Mouse (Mus musculus) intestine, embryonic 16.5 days (tissue): ENCODE results near the gene Kif5a. TPM values are rescaled to one million over a fixed set of nuclear protein-coding genes. Genes with fewer than 3 reads are reported as not detected.

Experiments used
- ATAC-seq: fragments of 200-750 bp; cut with Nextera tagmentation; 2 replicates; pipeline ENCODE4 v1.8.0; 2017; ENCODE audit warnings: moderate TSS enrichment, moderate library complexity
- H3K27ac ChIP-seq: fragments of 300-500 bp; sonication (generic); 2 replicates; pipeline ENCODE4 v1.5.1; 2014; ENCODE audit warnings: mild to moderate bottlenecking, low read length
- H3K27me3 ChIP-seq: fragments of 300-500 bp; sonication (generic); replicated peaks from 2 replicates; pipeline ENCODE4 v1.6.1; 2014; ENCODE audit warnings: low read length, control low read depth, mixed read lengths; ENCODE audit not compliant: control insufficient read depth, insufficient read depth
- H3K36me3 ChIP-seq: fragments of 300-500 bp; sonication (generic); 2 replicates; pipeline ENCODE4 v1.6.1; 2014; ENCODE audit warnings: low read length, control low read depth; ENCODE audit not compliant: control insufficient read depth, insufficient read depth
- H3K4me1 ChIP-seq: fragments of 300-500 bp; sonication (generic); 2 replicates; pipeline ENCODE4 v1.6.1; 2014; ENCODE audit warnings: low read length, control low read depth, mixed read lengths; ENCODE audit not compliant: control insufficient read depth, insufficient read depth
- H3K4me2 ChIP-seq: fragments of 300-500 bp; sonication (generic); 2 replicates; pipeline ENCODE4 v1.6.1; 2014; ENCODE audit warnings: low read depth, low read length, control low read depth
- H3K4me3 ChIP-seq: fragments of 300-500 bp; sonication (generic); 2 replicates; pipeline ENCODE4 v1.5.1; 2014; ENCODE audit warnings: mild to moderate bottlenecking, low read length
- H3K9ac ChIP-seq: fragments of 300-500 bp; sonication (generic); 2 replicates; pipeline ENCODE4 v1.6.1; 2014; ENCODE audit warnings: low read depth, low read length
- H3K9me3 ChIP-seq: fragments of 300-500 bp; sonication (generic); 2 replicates; pipeline ENCODE4 v1.6.1; 2016; ENCODE audit warnings: low read length, control low read depth; ENCODE audit not compliant: control insufficient read depth
- WGBS: fragments of 180-500 bp; shearing (Covaris S2); extraction: QIAGEN DNeasy Blood & Tissue Kit; methylation state at CpG from one replicate; pipeline ENCODE4 v1.1.7; 2014; 5-methylcytosine and 5-hydroxymethylcytosine counted together
- polyA plus RNA-seq: library from polyadenylated mRNA; unstranded; fragments of >200 nt; fragmentation: Nextera tagmentation; extraction: Ambion mirVana; gene quantifications from 2 replicates; pipeline ENCODE4 v1.2.1, GENCODE M21; 2015

The Kif5a gene
- polyA plus RNA-seq, 1 experiment from 2014 or later, result 5.2 TPM

- H3K4me1 ChIP-seq, result peaks cover 29% of the 10 kb centered on the region
- peaks cover 11% of the 10 kb centered on the region; the same call in 1 of the 2 replicates for H3K36me3 ChIP-seq
- H3K27me3 ChIP-seq, result 0 out of 2 replicates have a peak, but pooled peaks cover 7% of the 10 kb centered on the region
- peak; percentile 72 for ATAC-seq
- peak overlapping the region; percentile 72 for H3K4me2 ChIP-seq
- H3K9ac ChIP-seq, result peak overlapping the region; percentile 75
- peak overlapping the region; percentile 89 for H3K27ac ChIP-seq
- H3K9me3 ChIP-seq, result 0 out of 2 replicates have a peak, but pooled peaks cover 4% of the 10 kb centered on the region
- H3K4me3 ChIP-seq, result peak overlapping the region; percentile 65
- under 1% methylated on average over 39 of the region's 46 CpGs for WGBS
Observed at GRCm38 (mm10) chr10:127188465-127189115, 74.6 kb downstream of the Kif5a start.

DNA sequence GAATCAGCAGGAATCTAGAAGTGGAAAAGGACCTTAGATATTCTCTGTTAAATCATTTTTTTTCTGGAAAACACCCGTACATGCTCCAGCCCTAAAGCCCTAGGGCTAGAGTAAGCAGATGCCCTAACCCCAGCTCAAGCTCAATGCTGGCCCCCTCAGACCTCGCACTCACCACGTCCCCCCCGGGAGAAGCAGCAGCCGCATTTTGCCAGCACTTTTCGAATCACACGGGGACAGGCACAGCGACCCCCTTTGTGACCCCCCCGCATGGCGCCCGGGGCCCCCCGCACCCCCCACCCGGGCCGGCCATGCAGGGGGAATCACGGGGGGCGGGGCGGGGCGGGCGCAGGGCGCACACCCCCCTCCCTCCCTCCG is 75.1 kb downstream of the Kif5a start:
- Histone ChIP-seq H3K4me2 (peak overlapping the region; percentile 72), H3K27ac (peak overlapping the region; percentile 89), H3K27me3 (0 out of 2 replicates have a peak, but pooled peaks cover 7% of the 10 kb centered on the region), H3K9me3 (0 out of 2 replicates have a peak, but pooled peaks cover 4% of the 10 kb centered on the region), H3K9ac (peak overlapping the region; percentile 75), H3K4me1 (peaks cover 32% of the 10 kb centered on the region), H3K4me3 (peak overlapping the region; percentile 65), H3K36me3 (peaks cover 10% of the 10 kb centered on the region; the same call in 1 of the 2 replicates)
- 2% methylated on average over 14 of the region's 21 CpGs for WGBS
- ATAC-seq, result 0 out of 2 replicates have a peak, but pooled peaks have one; percentile 0

DNA sequence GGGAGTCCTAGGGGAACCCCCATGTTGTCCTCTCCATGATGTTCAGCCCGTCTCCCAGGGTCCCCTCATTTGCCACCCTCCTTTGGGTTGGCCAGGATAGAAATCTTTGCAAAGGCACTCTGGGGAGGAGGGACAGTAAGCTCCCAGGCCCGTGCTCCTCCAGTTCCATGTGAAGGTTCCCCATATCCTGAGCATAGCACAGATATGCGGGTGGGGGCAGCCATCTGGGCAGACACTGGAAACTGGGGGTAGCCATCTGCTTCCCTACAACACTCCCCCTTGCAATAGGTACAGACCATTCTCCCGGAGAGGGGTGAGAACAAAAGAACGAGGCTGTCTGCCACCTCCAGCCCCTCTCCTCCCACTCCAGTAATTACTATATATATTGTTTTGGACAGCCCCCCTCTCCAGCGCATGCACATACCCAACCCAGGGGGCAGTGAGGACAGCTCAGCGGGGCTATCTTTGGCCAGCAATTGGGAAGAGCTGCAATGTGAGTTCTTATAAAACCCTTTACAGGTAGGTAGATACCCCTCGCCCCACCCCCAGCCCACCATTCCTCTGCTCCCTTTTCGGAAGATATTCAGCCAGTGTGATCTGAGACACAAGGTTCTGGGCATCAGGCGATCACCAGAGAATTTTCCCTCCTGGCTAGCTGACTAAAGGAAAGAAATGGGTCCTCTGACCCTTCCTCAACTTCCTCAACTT is 75.6 kb downstream of the Kif5a start:
- Histone ChIP-seq H3K4me3 (peak overlapping the region; percentile 65), H3K9me3 (0 out of 2 replicates have a peak, but pooled peaks cover 4% of the 10 kb centered on the region), H3K36me3 (peaks cover 6% of the 10 kb centered on the region; the same call in 1 of the 2 replicates), H3K27ac (peak overlapping the region; percentile 89), H3K4me1 (peaks cover 32% of the 10 kb centered on the region), H3K27me3 (0 out of 2 replicates have a peak, but pooled peaks cover 7% of the 10 kb centered on the region), H3K4me2 (peak overlapping the region; percentile 72), H3K9ac (peak overlapping the region; percentile 75)
- 48% methylated on average over 10 of the region's 10 CpGs for WGBS
- ATAC-seq, result no peak

DNA sequence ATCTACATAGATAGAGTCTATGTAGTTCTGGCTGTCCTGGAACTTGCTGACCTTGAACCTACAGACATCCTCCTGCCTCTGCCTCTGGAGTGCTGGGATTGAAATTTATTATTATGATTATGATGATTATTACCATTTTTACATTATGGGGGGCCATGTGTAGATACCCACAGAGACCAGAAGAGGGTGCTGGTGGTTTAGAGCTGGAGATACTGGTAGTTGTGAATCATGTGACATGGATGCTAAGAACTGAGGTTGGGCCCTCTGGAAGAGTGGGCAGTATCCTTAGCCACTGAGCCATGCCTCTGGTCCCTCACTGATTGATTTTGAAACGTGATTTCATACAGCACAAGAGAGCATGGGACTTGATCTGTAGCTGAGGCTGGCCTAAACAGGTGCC is 76.7 kb downstream of the Kif5a start:
- Histone ChIP-seq H3K36me3 (peaks cover 5% of the 10 kb centered on the region; the same call in 1 of the 2 replicates), H3K9me3 (0 out of 2 replicates have a peak, but pooled peaks cover 4% of the 10 kb centered on the region), H3K27ac (no peak overlapping the region), H3K4me2 (no peak overlapping the region), H3K27me3 (peaks cover 11% of the 10 kb centered on the region; the same call in 1 of the 2 replicates), H3K9ac (no peak overlapping the region), H3K4me1 (peaks cover 32% of the 10 kb centered on the region), H3K4me3 (no peak overlapping the region)
- 86% methylated on average over 1 of the region's 1 CpGs for WGBS
- ATAC-seq, result no peak

DNA sequence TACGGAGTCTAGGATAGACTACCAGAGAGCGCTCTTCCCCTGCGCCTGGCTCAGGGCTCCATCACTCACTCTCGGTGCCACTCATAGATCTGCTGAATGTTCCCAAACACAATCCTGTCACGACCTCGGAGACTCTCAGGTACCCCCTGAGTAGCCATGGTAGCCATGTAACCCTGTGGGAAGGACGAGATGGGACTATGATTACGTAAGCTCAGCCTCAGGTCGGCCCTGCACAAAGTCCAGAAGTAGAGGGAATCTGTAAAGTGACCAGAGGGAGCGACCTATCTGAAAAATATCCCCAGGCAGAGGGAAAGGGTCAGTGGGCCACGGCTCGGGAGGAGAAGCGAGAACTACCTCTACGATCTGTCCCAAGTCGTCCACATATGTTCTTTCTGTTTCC is 77.6 kb downstream of the Kif5a start:
- no peak for ATAC-seq
- Histone ChIP-seq H3K9me3 (0 out of 2 replicates have a peak, but pooled peaks cover 4% of the 10 kb centered on the region), H3K4me2 (no peak overlapping the region), H3K27ac (no peak overlapping the region), H3K9ac (no peak overlapping the region), H3K4me3 (no peak overlapping the region), H3K36me3 (peaks cover 5% of the 10 kb centered on the region; the same call in 1 of the 2 replicates), H3K27me3 (peaks cover 17% of the 10 kb centered on the region; the same call in 1 of the 2 replicates), H3K4me1 (peaks cover 30% of the 10 kb centered on the region)
- 84% methylated on average over 15 of the region's 15 CpGs for WGBS

- no peak overlapping the region for H3K27ac ChIP-seq
- H3K4me2 ChIP-seq, result no peak overlapping the region
- H3K27me3 ChIP-seq, result peaks cover 21% of the 10 kb centered on the region; the same call in 1 of the 2 replicates
- no peak overlapping the region for H3K4me3 ChIP-seq
- no peak overlapping the region for H3K9ac ChIP-seq
- peaks cover 30% of the 10 kb centered on the region for H3K4me1 ChIP-seq
- ATAC-seq, result no peak
- 0 out of 2 replicates have a peak, but pooled peaks cover 4% of the 10 kb centered on the region for H3K9me3 ChIP-seq
- 74% methylated on average over 9 of the region's 9 CpGs for WGBS
- peaks cover 5% of the 10 kb centered on the region; the same call in 1 of the 2 replicates for H3K36me3 ChIP-seq
Observed at GRCm38 (mm10) chr10:127185101-127185500, 78.0 kb downstream of the Kif5a start.

DNA sequence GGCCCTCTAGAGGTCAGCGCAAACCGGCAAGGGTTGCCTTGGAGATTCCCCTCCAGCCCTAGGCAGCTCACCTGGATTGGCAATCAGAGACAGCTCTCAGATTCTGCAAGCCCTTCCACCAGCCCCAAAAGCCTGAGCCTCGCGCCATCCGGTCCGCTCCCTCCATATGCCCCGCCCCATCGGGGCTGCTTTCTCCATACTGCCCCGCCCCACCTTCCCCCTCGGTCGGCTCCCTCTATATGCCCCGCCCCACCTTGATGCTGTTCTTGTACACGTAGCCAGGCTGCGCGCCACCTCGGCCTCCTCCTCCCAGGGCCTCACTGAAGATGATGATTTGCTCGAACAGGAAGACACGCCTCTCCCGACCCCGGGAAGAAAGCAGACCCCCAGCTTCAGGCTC is 79.4 kb downstream of the Kif5a start:
- ATAC-seq, result peak; percentile 30

DNA sequence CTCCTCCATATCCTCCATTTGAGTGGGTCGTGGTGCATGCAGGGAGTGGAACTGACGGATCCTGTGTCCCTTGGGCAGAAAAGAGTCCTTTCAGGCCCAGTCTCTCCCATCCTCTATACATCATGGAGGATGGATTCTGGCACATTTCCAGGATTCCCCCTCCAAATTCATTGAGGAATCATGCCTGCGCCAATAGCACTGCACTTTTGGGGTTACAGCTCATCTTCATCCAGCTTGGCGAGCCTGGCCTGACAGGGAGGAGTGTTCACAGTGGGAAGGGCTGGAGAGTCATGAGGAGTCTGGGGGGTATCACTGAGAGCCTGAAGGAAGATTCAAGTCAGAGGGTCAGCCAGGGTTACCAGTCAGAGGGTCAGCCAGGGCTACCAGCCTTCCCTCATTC is 80.5 kb downstream of the Kif5a start:
- no peak for ATAC-seq
- peaks cover 42% of the 10 kb centered on the region for H3K27me3 ChIP-seq
- 84% methylated on average over 4 of the region's 4 CpGs for WGBS

More for the DNA sequence above, 79.4 kb downstream of the Kif5a start:
- WGBS, result 16% methylated on average over 20 of the region's 20 CpGs
- H3K4me2 ChIP-seq, result peak overlapping the region; percentile 46
- no peak overlapping the region for H3K27ac ChIP-seq
- peaks cover 33% of the 10 kb centered on the region for H3K27me3 ChIP-seq
- H3K9ac ChIP-seq, result peak overlapping the region; percentile 29; the same call in 1 of the 2 replicates
- peaks cover 5% of the 10 kb centered on the region; the same call in 1 of the 2 replicates for H3K36me3 ChIP-seq
- peaks cover 24% of the 10 kb centered on the region for H3K4me1 ChIP-seq
- 0 out of 2 replicates have a peak, but pooled peaks cover 4% of the 10 kb centered on the region for H3K9me3 ChIP-seq
- H3K4me3 ChIP-seq, result 0 out of 2 replicates have a peak overlapping the region, but pooled peaks have one; percentile 5

DNA sequence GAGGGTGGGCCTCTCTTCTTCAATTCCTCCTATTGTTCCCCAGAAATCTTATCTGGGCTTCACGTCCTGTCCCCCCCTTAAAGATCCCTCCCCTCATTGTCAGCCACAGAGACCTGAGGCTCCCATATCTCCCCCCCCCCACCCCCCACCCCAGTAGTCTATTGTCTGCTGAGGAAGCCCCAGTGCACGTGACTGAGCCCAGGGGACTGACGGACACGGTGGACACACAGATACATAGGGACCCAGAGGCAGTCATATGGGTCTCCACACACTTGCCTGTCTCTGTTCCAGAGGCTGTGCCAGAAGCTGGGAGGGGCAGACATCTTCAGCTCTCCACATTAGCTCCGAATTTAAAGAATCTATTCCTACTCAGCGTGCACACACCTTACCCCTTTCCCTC is 81.6 kb downstream of the Kif5a start:
- 0 out of 2 replicates have a peak, but pooled peaks cover 1% of the 10 kb centered on the region for H3K9me3 ChIP-seq
- ATAC-seq, result no peak
- H3K36me3 ChIP-seq, result no peaks in the 10 kb centered on the region
- no peak overlapping the region for H3K27ac ChIP-seq
- no peak overlapping the region for H3K4me3 ChIP-seq
- no peak overlapping the region for H3K4me2 ChIP-seq
- H3K27me3 ChIP-seq, result peaks cover 47% of the 10 kb centered on the region
- WGBS, result 65% methylated on average over 6 of the region's 6 CpGs
- H3K4me1 ChIP-seq, result peaks cover 26% of the 10 kb centered on the region
- no peak overlapping the region for H3K9ac ChIP-seq

More for the DNA sequence above, 80.5 kb downstream of the Kif5a start:
- Histone ChIP-seq H3K4me1 (peaks cover 26% of the 10 kb centered on the region), H3K36me3 (peaks cover 5% of the 10 kb centered on the region; the same call in 1 of the 2 replicates), H3K4me2 (no peak overlapping the region), H3K4me3 (no peak overlapping the region), H3K9ac (no peak overlapping the region), H3K27ac (no peak overlapping the region), H3K9me3 (0 out of 2 replicates have a peak, but pooled peaks cover 4% of the 10 kb centered on the region)
